Mouse (Mus musculus) ovary, postnatal 36 days (tissue): Measurements from ENCODE around the gene Arhgap24.

Experiments
- DNase-seq: peaks from one replicate; pipeline ENCODE4 v3.0.0; 2022; ENCODE audit warnings: low spot score, mixed read lengths

Gene Arhgap24

DNA sequence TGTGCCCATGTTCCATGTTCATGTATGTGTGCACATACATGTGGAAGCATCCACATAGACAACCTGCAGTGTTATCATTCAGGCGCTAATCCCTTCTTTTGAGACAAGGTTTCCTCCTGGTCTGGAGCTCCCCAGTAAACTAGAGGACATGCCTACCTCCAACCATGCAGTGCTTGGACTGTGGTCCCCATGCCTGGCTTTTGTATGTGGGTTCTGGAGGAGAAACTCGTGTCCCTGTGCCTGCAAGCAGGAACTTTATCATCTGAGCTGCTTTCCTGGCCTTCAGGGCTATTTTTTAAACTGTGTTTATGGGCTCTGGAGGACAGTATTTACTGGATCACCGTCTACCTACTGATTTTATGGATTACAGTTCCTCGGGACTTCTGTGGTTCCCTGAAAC is 262.9 kb downstream of the Arhgap24 start:
- DNase-seq, result no peak

DNA sequence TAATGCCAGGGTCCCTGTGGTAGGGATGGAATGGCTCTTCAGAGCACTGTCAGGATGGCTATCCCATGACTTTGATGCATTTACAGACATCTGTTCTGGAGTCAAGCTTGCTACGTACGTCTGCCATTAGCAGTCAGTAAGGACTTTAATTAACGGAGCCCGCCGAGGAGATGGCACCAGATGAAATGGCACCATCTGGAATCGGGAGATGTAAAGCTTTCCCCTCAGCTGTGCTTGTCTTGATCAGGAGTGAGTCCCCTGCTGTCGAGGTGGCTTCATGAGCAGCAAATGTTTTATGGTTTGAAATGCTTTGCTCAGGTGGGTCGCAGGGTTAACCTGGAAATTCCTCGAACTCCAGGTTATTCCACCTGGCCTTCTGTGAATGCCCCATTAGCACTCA is 267.0 kb downstream of the Arhgap24 start:
- DNase-seq, result no peak

DNA sequence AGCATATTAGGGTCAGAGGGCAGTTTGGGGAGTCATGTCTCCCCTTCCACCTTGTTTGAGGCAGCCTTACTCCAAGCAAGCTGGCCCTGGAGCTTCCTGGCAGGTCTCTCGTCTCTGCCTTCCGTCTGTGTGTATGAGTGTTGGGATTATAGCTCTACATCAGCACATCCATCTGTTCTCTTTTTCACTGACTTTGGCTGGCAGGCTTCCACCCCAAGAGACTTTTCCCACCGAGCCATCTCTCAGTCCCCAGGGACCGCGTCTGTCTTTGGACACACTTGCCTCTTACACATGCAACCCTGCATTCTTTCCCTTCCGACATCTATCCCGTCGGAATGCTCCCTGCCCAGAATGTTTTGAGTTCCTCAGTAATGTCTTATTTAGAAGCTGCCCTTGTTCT is 267.8 kb downstream of the Arhgap24 start:
- DNase-seq, result no peak

DNA sequence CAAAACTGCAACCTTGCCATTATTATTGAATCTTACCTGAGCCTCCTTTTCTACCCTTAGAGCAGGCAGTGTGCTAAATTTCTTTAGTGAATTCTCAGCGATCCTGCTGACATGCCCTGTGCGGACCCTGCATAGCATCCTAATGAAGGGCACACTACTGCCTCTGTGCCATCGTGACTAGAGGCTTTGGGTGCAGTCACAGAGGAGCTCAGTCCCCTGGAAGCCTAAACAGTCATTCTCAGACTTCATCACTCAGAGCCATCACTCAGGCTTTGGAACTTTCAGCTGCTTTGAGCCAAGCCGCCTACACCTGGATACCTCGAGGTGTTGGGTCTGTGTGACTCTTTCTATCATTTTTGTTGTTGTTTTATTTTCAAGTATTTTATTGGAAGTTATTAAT is 269.5 kb downstream of the Arhgap24 start:
- no peak for DNase-seq

DNA sequence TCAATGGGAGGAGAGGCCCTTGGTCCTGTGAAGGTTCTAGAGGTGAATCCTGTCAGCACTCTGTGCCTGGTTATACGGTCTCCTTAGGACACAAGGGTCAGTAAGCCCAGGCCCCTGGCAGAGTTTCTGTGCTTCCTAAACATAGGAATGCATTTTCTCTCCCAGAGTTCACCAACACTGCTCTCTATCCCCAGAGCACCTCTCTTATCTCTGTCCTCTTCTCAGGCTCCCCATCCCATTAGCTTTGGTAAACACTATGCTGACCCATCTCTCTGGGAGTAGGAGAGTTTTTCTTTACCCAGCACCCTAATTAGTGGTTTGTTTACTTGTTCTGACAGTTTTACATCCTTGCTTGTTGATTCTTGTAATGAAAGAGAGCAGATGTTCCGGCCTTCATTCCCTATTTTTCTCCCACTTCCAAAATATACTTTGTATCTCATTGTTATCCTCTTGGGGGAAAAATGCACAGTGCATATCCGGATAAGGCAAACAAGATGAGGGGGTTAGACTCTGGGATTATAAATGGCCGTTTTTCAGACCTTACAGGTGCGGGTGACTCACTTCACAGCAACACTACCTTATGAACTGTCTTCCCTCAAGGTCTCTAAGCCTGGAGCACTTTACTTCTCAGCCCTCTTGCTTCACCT is 270.6 kb downstream of the Arhgap24 start:
- DNase-seq, result no peak

DNA sequence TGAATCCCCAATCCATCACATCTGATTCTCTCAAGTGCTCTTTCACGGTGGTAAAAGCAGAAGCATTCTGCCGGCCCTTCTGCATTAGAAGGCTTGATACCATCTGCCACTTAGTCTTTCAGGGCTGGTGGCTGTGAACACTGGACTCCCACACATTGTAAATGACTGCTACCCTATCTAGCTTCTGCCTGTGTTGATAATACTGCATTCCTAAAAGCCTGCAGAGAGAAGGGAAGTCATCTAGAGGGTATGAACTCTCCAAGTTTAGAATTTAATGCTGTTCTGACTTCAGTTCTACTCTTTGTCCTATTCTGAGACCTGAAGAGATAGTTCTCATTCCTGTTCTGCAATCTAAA is 271.1 kb downstream of the Arhgap24 start:
- no peak for DNase-seq

DNA sequence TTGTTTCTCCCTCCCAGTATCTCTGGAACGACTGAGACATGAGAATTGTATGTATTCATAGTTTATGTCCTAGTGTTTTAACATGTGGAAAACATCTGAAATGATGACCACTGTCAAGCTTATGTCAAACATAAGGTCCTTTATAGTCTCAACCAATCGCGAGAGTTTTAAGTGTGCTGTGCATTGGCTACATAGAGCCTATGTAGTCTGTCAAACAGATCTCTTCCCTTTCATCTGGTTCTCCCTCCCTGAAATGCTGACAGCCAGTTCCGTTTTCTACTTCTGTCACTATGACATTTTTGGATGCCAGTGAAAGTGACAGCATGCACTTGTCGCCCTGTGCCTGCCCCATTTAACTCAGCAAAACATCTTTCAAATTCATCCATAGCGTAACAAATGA is 275.8 kb downstream of the Arhgap24 start:
- no peak for DNase-seq

DNA sequence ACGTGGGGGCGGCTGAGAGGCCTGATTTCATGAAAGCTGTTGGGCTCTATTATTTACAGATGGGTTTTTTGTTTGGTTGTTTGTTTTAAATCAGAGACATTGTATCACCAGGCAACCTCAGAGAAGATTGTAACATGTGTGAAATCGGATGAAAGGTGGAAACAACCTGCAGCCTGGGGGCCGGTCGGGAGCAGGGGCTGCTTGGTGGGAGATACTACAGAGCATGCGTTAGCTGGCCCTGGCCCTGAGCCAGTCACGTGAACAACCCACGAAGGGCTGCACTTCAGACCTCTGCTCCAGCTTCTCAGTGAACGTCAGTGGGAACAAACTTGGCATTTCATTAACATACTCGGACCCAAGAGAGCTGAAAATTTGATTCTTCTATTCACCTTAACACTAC is 284.5 kb downstream of the Arhgap24 start:
- no peak for DNase-seq

DNA sequence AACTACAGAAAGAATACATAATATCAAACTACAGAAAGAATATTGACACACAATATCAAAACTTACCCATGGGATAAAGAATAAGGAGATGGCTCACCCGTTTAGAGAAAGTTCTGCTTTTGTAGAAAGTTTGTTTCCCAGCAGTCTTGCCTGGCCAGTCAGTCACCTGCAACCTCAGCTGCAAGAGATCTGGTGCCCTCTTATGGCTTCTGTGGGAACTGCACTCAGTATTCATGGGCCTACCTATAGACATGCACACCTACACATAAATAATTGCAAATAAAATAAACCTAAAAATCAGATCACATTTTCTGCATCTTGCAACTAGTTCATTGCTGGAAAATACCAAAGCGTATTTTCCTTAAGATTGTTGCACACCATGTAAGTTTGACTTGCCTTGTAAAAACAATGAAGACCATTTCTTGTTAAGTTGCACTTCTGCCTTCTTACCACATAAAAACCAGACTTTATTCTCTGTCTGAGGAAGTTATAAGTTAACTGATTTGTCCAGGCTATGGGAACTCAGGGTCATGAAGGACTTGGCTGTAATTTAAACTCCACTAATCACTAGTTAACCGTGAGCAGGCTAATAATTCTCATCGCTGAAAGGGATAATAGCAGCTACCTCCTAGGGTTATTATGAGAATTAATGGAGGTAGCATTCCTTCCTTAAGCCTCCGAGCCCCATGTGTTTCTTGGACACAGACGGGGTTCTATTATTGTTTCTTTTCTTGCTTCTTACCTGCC is 285.3 kb downstream of the Arhgap24 start:
- peak; percentile 20 for DNase-seq

DNA sequence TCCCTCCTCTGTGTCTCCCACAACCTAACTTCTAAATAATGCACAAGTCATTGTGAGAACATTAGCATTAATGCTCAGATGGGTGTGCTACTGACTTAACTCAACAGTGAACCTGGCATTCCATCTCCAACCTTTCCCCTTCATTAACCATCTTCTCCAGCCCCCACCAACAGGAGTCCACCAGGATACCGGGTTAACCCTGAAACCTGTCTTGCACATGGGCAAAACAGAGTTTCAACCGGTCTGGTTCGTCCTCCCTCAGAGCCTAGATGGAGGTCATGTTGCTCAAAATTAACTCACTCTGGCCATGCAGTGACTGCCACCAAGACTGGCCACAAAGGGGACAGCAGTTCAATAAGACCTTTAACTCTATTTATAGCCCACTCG is 285.9 kb downstream of the Arhgap24 start:
- DNase-seq, result no peak

DNA sequence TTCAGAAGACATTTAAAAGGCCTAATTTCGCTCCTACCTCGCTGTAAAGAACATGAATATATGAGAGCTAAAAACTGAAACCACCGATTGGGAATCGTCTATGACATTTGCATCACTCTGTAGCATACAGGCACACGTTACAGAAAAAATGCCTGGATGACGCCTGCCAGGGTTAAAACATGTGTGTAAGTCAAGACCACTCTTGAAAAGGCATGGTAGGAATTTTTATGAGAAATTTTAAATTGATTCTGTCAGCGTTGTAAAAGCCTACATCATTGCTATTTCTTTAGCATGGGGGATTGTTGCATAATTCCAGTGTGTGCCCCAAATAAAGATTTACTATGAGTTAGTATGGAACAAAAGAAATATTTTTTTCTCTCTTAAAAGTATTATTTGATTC is 286.6 kb downstream of the Arhgap24 start:
- no peak for DNase-seq

DNA sequence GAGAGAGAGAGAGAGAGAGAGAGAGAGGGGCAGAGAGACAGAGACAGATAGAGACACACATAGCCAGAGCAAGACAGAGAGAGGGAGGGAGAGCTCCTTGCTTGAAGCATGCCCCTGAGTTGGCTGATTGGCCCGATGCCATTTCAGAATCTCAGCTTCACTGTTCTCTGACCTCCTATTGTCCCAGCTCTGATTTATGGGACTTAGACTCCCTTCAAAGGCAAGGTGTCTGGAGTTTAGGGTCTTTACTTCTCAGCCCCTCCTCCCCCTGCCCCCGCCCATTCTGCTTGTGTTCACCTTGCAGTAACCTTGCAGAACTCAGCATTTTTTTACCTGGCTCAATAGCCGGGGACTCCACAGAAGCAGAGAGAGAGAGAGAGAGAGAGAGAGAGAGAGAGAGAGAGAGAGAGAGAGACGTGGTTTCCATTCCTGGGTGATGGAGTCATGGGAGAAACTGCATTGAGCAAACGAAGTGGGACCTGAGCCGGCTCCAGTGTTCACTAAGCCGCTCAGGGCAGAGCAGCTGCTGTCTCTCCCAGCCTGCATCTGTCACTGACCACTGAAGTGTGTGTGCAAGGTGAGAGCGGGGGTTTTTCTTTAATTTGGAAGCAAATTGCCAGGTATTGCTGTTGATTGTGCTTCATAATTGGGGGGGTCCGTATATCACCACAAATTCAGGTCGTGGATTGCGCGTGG is 287.3 kb downstream of the Arhgap24 start:
- DNase-seq, result no peak

DNA sequence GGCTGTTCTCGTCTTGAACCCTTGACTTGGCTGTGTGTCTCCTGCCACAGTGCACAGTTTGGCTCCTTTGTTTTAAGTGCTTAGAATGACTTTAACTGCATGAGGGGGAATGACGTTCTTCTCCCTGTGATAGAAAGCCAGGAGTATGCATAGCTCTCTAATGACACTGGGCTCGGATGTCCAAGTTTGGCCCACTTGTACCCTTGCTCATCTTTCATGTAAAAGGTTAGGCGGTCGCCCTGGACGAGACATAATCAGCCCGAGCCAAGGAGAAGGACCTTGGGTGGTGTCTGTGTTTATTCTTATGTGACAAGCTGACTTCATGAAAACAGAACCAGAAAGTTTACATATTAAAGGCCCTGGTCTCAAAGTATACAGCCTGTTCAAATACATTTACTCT is 289.4 kb downstream of the Arhgap24 start:
- no peak for DNase-seq

DNA sequence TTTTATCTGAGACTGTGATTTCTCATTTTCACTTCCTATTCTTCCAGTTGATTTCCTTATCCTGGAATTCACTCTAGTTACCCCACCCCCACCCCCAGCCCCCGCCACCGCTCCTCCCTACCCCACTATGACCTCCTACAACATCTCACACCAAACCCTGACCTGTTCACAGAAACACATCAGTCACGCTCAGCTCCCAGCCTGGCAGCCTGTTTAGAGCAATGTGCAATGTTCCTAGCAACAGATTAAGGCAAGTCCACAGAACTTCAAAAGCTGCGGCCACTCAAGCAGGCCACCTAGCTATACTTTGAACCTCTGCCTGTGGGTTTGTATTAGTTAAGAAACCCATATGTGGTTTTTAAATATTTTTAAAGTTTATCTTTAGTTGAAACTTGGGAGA is 293.3 kb downstream of the Arhgap24 start:
- DNase-seq, result no peak

DNA sequence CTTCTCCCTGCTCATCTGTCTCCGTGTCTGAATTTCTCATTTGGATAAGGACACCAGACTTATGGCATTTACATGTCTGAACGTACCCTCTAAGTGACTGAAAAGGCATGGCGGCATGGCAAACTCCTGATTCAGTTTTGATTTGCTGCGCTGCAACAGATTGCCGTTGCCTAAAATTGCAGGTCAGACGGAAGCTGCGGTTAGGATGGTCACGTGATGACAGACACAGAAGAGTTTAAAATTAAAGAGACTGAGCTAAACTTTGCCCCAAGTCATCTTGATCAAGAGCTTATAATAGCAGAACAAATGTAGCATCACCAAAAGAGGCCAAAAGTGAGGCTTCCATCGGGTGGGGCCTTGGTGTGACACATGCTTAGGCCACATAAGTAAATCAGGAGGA is 296.1 kb downstream of the Arhgap24 start:
- no peak for DNase-seq

DNA sequence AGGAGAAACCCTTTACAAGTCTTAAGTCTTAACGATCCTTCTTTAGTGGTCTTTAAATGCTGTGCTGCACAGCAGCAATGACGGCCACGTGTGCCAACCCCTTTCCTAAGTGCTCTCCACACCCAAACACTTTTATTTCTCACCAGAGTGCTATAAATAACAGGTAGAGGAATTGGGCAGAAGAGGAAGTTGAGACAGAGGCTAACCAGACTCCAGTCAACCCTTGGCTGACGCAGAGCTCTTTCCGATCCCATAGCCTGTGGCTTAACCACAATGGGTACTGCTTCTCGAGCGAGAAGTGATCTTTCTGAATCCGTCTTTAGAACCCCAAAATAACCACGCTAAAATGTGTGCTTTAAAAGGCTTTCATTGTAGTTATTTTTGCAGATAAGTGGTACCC is 296.7 kb downstream of the Arhgap24 start:
- no peak for DNase-seq

DNA sequence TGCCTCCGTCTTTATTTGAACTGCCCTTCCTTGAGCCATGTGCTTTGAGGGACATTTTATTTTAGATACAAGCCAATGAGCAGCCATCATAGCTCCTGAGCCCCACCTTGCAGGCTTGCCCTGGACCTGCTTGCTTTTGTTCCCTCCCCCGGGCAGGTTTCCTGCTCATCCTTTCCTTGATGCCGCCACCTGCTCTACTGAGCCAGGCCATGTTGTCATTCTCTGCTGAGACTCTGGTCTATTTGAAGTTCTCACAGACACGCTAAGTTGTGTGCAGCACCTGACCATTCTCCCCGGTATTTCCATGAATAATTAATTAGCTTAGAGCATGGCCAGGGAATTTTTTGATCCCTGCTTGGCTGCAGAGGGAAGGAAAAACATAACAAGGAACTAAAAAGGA is 297.1 kb downstream of the Arhgap24 start:
- DNase-seq, result no peak

DNA sequence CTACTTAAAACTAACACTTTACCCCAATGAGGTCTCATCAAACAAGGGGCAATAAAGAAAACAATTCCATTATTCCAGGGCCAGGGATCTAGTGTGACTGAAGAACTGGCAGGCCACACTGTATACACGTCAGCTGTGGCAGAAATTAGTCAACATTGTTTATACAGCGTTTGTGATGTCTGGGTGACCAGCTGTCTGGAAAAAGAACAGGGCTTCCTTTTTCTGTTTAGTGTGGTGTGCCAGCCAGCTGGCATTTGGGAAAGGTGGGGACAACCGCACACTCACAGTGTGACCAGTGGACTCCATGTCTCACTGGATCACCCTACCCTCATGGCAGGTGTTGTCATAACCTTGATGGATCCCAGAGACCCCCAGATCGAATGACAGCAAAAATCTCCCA is 302.4 kb downstream of the Arhgap24 start:
- no peak for DNase-seq

DNA sequence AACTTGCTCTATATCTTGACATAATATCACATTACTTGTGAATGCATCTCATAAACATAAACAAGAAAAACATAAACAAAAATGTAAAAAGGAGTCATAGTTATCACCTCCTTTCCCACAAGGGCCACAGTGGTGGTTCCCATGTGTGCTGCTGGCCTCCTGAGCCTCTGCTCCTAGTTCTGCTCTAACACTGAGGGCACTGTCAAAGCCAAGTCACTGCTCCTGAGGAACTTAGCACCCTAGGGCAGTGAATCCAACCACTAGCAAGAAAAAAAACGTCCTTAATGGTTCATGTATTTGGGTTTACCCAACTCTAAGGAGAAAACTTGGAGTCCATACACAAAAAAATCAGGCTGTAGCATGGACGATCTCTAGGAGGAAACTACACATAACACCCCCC is 304.9 kb downstream of the Arhgap24 start:
- DNase-seq, result no peak

DNA sequence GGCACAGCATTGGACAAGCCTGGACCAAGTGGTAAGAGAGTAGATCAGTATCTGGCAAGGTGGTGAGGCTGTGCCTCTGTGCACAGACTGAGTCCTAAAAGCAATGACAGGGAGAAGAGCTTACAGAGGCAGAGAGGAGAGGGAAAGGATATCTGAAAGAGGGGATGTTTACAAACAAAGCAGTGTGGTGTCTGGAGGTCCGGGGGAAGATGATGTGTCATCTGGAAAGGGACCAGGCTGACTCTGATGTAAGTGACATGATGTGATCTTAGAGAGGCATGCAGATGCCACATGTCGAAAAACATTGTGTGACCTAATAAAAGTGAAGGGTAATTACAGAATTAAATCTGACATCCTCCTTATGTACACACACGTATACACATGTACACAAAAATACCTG is 307.2 kb downstream of the Arhgap24 start:
- no peak for DNase-seq

DNA sequence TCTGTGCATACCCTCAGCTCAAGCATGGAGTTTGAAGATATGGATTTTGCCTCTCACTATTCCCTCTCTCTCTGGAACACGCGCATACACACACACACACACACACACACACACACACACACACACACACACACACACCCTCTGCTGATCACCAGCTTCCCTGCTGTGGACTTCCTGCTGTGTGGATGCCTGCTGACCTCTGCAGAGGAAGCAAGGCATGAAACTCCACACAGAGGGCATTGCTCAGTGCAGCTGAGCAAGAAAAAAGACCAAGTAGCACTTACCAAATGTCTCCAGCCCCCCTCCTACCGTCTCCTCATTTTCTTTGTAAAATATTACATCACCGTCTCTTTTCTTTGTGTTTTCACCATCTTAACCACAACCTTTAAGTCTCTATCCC is 310.1 kb downstream of the Arhgap24 start:
- DNase-seq, result no peak

DNA sequence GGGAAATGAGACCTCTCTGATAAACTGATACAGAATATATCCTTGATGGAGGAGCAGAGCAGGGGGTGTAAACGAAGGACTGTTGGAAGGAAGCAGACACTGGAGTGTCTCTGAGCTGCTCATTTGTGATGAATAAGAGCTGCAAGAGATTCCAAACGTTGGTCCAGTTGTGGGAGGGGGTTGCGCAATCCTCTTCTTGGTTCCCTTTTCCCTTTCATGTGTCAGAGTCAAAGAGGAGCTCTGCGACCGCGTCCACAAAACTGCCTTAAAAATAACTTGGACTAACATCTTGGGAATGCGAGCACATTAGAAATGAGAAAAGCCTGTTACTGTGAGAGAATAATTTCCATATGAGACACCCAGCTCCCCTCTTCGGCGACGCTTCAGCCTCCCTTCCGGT is 312.3 kb downstream of the Arhgap24 start:
- DNase-seq, result no peak

DNA sequence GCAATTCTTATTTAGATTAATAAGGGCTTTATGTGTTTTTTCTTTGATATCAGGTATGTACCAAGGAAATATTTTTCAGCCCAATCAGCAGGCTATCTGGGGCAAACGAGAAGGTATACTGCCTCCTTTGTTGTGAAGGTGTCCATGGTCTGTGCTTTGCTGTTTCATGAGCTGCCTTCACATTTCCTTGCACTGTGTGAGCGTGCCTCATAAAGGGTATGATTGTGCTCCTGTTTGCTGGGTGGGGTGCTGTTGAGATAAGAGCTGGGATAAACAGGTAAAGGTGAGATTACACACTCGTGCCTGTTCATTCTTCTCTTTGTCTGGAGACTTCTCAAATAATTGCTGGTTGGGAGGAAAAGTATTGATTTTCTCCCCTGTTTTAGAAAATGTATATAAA is 320.3 kb downstream of the Arhgap24 start:
- no peak for DNase-seq

DNA sequence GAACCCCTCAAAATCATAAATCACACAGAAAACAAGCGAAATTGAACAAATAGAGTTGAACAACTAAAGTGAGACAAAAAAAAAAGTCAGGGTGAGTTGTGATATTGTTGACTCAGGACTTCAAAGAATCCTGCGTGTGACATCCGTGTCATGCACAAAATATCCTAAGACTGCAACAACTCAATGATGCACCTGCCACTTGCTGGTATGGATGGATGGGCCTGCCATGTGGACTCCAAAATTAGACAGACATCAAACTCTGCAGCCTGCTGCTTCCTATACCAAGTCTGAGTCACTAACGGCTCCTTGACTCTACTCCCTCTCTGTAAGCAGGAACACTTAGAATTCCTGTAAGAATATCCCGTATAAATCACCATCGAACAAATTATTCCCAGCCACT is 321.6 kb downstream of the Arhgap24 start:
- DNase-seq, result no peak
